Mouse (Mus musculus) regulatory T cell (primary cell): Measurements from ENCODE around the gene Cptp.

Source experiments
- in situ Hi-C: fragments of 300-600 bp; cut with MboI, MseI; formaldehyde crosslinking; loops from one replicate; pipeline ENCODE4 v1.15.1; 2025; ENCODE audit warnings: high pct_unique_total_duplicates

Gene Cptp

DNA sequence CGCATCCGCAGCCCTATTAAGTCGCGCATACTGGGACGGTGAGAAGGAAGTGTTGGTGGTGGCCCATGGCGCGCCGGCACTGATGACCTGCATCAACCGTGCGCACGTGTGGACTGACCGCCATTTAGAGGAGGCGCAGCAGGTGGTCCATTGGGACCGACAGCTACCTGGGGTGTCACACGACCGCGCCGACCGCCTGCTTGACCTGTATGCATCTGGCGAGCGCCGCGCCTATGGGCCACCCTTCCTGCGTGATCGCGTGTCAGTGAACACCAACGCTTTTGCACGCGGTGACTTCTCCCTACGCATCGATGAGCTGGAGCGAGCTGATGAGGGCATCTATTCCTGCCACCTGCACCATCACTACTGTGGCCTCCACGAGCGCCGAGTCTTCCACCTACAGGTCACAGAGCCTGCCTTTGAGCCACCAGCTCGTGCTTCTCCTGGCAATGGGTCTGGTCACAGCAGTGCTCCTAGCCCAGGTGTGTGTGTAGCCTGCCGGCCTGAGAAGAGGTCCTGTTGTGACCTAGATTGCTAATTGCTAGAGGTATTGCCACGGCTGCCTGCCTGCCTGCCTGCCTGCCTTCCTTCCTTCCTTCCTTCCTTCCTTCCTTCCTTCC lies 27.5 kb downstream of the Cptp start:
- in situ Hi-C loops, result no loop called here

DNA sequence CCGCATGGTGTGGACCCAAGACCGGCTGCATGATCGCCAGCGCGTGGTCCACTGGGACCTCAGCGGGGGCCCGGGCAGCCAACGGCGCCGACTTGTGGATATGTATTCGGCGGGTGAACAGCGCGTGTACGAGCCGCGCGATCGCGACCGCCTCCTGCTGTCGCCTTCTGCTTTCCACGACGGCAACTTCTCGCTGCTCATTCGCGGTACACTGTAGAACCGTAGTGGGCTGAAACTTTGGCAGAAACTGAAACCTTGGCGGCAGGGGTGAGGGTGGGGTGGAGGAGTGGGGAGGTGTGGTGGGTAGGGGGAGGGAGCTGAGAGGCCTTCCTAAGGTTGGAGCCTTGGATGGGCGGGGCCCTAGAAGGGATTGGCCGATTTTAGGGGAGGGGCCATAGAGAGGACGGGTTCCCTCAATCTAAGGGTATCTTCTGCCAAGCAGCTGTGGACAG lies 28.2 kb downstream of the Cptp start:
- in situ Hi-C loops, result no loop called here

DNA sequence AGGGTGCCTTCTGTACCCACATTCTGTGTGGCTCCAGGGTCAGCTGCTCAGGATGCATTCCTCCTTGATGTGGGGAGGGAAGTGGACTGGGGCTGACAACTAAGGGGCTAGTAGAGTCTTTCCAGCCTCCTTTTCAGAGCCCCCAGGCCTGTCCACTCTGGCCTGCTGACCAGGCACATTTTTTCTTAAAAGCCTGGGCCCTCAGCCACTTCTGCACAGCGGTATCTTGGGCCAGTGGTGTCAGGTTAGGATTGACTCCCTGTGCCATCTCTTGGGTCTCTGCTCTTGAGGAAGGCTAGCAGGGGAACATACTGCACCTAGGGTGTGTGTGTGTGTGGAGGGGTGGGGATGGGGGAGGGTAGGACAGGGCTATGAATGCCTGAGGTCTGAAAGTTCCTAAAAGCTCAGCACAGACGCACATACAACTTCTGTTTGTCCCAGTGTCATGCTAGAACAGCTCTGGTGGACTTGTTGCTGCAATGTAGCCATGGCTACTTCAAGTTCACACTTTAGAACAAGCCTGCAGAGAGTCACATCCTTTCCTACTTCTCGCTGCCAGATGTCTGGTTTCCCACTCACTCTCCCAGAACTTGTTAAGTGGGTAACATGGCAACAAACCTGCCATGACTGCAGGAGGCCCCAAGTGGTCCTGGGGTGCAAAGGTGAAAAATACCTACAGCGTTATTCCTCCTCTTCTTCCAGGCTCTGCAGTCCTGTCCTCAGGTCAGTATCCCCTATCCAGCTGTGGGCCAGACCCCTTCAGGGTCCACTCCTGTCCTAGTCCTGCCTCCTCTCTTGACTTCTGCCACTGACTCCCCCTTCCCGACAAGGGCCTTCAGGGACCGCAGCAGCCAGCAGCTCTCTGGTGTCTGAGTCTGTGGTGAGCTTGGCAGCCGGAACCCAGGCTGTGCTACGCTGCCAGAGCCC lies 28.9 kb downstream of the Cptp start:
- in situ Hi-C loops, result no loop called here

DNA sequence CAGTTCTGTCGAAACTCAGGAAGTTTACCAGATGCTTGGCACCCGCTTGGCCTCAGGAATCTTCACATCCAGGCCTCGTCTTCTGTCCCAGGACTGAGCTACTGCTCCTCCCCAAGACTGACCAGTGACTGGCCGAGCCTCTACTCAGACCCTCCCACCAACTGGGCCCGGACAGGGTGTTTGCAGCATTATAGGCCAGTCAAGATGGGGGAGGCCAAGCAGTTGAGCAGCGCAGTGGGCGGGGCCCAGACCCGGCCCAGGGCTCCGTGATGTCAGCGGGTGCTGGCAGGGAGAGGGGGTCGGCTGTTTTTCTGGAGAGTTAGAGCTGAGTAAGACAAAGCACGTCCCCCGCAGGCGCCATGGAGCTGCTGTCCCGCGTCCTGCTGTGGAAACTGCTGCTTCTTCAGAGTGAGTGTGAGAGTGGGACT lies 29.7 kb downstream of the Cptp start, which contains the start of gene Mxra8:
Mxra8 (plus strand) TSS at position 198 of the 428 bp plus-strand sequence.
- in situ Hi-C loops, result no loop called here

DNA sequence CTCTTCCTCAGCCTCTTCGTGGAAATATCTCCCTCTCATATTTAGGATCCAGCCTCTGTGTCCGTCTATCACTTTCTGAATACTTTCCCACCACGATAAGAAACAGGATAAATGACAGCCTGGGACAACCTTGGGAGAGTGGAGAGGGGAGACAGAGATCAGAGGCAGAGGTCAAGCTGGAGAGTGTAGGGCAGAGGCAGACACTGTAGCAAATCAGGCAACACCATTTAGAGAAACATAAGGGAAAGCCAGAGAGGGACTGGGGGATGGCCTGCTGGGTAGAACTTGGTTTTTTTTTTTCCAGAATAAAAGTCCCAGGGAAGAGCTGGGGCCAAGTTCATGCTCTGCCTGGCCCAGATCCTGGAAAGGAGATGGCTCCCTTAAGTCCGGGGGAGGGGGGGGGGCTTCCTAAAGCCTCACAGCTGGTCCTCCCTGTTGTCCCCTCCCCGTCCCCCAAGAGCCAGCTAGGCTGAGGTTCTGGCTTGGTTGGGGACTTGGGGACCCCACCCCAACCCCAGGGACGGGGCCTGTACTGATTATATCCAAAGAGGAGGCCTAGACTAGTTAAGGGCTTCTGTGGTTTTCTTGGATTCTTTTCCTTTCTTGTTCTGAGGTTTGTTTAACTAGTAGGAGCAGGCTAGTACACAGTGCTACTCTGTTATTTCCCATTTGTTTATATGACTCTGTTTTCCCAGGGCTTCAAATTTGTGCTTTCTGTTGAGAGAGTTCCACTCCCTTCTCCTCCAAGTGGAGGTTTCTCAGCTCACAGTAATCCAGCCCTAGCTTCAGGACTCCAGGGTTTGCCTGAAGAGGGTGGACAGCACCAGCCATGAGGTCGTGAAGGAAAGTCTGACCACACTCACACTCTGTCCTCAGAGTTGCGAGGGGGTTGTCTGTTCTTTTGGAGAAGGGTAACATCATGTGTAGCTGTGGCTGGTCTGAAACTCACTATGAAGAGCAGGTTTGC lies 30.8 kb downstream of the Cptp start:
- in situ Hi-C loops, result no loop called here

DNA sequence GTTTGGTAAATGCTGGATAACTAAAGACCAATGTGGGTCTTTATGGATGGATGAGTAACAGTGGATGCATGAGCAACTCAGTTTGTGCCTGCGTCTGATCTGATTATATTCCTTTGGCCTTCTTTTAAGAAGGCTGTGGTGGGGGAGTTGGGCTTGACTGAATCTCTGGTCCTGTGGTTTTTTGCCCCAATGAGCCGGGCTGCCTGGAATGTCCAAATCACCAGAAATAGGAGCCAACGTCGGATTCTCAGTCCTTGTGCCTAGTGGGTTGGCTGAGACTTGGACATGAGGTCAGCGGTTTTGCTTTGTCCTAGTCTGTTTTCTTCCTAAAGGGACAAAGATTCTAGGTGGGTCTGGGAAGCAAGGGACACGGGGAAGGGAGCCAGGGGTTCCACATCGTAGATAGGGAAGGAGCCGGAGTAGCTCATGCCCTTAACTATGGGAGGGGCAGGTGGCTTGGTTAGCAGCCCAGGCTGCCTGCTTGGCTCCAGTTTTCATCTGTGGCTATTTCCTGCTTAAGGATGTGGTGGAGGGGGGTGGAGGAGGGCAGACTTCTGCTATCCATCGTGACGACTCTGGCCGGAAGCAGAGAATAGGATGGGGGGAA lies 31.7 kb downstream of the Cptp start:
- in situ Hi-C loops, result no loop called here

DNA sequence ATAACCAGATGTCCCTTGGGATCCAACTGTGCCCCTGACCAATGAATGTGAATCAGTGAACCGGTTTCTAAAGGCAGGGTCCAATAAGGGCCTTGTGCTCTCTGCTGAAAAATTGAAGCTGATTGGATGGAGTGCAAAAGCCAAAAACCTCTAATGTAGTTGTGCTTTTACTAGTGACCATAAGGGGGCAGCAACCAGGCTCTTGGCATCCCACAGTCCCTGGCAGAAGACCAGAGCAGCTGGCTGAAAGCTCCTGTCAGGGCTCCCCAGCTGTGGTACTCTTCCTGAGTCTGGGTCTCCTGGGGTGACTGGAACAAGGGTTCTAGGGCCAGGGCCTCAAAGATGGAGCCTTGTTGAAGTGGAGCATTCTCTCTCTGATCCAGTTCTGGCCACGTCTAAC lies 35.4 kb downstream of the Cptp start:
- in situ Hi-C loops, result no loop called here

DNA sequence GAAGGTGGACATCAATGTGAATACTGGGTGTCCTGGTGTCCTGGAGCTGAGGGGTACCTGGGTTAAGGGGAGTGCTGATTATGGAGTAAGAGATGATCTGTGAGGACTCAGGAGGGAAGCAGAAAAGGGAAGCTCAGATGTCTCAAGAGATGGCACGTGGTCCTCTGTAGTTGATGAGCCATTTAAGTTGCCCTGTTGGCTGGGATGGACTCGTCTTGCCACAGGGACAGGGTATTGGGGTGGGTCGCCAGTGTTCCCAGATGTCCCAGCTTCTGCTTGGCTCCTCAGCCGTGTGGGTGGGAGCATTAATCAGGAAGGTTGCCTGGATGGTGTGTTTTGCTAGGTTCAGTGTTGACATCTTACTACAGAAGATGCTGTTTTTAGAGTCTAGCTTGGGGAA lies 36.0 kb downstream of the Cptp start:
- in situ Hi-C loops, result no loop called here

DNA sequence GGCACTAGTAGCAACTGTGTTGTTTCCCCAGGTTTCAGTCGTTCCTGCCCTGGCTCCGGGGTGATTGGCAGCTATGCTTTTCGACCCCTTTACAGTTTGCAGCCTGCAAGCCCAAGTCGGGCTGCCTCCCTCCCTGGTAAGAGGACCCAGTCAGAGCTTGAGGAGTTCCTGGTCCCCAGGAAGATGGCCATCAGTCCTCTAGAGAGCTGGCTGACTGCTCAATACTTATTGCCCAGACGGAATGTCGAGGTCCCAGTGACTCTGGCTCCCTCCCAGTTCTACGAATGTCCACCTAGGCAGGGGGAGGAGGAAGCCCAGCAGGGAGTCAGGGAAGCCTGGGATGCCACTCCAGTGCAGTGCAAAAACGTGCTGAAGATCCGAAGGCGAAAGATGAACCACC lies 36.9 kb downstream of the Cptp start:
- in situ Hi-C loops, result no loop called here

DNA sequence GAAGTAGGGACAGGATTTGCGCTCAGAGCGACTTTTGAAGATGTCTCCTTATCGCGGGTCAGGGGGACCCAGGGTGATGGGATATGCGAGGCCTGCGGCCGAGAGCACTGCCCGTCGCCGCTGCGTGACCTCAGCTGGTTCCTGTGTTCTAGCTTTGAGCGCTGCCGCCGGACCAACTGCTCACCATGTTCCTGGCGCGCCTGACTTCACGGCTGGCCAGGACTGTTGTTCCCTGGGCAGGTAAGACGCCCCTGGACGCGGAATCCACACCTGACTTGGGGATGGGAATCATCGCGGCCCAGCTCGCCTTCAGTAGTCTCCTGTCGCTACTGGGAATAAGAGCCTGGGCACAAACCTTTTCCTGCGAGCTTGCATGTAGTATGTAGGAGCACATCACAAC lies 37.4 kb downstream of the Cptp start:
- in situ Hi-C loops, result no loop called here

DNA sequence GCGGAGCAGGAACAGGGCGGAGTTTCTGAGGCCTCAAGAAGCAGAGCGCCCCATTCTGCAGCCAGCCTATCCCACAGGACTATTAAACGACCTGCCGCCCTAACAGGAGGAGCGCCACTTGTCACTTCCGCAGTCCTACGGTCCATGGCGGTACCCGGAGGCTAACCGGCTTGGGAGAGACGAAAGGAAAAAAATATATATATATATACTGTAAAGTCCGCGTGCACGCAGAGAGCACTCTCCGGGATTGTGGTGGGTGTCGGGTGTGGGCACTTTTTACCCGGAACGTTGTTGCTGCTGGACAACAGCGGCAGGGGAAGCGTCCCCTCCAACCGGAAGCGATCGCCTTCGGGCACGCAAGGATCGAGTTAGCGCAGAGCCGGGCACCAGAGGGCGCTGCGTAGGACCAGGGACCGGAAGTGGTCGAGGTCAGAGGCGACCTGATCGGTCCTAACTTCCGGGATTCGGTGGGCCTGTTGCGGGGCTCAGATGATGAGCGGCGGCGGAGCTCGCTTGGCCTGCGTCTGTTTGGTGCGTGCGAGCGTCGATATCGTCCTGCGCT lies 38.0 kb downstream of the Cptp start, which contains the start of gene Aurkaip1:
Aurkaip1 (plus strand) TSS at position 68 of the 562 bp plus-strand sequence.
- in situ Hi-C loops, result no loop called here

DNA sequence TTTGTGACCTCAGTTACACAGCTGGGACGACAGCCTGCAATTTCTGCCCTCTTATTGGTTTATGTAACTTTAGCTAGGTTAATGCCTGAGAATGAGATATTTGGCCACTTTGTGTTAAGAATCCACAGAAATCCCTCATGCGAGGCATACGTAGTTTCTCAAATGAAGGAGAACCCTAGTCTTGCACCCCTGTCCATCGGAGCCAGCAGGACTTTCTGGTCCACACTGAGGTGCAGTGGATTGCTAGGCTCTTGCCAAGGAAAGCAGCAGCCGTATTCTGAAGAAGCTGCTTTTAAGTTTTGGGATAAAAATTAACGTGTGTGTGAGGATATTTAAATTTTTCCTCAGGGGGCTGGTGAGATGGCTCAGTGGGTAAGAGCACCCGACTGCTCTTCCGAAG lies 38.6 kb downstream of the Cptp start:
- in situ Hi-C loops, result no loop called here

DNA sequence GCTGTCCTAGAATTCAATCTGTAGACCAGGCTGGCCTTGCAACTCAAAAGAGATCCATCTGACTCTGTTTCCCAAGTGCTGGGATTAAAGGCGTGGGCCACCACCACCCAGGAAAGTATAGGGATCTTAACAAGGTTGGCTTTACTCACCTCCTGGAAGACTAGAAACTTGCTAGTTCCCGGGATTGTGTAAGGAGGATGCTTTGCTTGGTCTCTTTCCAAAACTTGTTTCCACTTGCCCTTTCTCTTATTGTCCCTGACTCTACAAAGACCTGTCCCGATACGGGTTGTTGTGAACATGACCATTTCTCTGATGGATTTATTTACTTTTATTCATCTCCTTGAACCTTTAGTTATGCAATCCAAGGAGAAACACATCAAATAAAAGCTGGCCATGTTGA lies 39.4 kb downstream of the Cptp start:
- in situ Hi-C loops, result no loop called here

DNA sequence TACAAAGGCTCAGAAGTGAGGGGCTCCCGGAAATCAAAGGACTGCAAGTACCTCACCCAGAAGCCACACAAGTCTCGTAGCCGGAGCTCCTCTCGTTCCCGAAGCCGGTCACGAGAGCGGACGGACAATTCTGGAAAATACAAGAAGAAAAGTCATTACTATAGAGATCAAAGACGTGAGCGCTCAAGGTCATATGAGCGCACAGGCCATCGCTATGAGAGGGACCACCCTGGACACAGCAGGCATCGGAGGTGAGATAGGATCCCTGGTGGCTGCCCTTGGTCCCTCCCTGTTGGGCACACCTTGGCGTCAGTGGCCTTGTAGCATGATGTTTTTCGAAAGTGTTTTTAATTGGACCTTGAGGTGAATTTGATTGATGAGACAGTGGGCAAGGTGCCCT lies 45.8 kb downstream of the Cptp start:
- in situ Hi-C loops, result no loop called here

DNA sequence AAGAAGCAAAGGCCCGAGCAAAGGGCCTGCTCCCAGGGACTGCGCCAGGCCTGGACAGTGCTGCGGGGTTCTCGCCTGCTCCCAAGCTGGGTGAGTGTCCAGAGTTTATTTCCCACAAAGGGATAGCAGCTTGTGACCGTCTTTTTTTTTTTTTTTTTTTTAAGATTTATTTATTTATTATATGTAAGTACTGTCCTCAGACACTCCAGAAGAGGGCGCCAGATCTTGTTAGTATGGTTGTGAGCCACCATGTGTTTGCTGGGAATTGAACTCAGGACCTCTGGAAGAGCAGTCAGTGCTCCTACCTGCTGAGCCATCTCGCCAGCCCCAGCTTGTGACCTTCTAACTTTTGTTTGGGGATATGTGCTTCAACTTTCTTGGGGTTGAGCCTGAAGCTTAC lies 48.2 kb downstream of the Cptp start:
- in situ Hi-C loops, result no loop called here

DNA sequence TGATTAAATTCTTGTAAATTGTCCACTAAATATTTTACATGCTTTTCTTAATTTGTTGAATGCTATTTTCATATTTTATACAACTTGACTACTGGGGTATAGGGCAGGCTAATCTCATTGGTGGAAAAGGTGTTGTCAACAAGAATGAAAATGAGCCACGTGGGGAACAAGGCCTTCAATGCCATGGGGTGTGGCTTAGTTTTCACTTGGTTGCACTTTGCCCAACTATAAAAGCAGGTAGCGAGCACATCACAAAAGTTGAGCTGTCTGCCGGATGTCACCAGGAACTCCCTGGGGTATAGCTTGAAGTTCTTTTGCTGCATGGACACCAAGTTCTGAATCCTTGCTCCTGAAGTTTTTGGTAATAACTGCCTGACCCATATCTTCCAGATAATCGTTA lies 51.7 kb downstream of the Cptp start:
- in situ Hi-C loops, result no loop called here
